Mouse (Mus musculus): Measurements from ENCODE around the gene Dus4l. TPM values are rescaled to one million over a fixed set of nuclear protein-coding genes. Genes with fewer than 3 reads are reported as not detected.
"Not testable (repeated sequence)": the region's sequence is repeated elsewhere in the genome, so short reads cannot be mapped to it uniquely, and the experiment has no call there.

Dus4l gene
- total RNA-seq (2021): 1 to 10 TPM; 7.2 to 7.6 TPM

DNA sequence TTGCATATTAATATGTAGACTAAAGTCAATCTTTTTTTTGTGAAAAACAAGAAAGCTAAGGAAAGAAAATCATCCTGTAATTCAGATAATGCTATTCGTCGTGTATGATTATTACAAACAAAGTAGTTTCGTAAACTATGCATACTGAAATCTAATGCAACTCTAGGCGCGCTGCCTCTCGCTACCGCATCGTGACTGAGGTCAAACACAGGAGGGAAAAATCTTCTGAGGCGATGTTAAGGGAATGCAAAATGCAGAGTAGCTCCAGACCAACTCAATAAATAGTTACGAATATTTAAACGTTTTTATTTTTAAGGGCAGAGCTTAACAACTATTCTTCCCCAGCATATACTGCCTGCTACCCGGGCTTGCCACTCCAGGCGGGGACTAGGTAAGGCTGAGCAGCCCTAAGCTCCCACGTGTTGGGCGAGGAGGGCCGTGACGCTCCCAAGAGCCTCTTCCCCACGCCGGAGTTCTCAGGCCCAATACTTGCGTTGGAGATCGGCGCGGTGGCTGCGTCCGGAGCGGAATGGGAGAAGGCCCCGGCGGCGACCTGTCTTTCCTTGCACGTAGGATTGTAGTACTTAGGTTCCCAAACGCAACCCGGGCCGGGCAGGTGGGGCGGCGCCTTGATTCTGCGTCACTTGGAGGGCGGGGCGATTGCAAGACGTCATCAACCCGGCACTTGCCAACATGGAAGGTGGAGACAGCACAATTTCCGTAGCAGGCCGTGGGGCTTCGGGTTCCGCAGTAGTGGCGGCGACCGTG is at the start of gene Dus4l, which contains the start of gene Cog5:
Gene Dus4l, minus strand, starts transcription at position 630 of the 768 bp plus-strand sequence.
Gene Cog5, plus strand, starts transcription at position 673 of the 768 bp plus-strand sequence.
- intact Hi-C loops (cut with DNase I): loop anchor here (1.0 to 10.0 kb wide), 4 partner anchors 20 to 300 kb away; partner anchors contain the start of genes Bcap29, Cbll1 and Dld

DNA sequence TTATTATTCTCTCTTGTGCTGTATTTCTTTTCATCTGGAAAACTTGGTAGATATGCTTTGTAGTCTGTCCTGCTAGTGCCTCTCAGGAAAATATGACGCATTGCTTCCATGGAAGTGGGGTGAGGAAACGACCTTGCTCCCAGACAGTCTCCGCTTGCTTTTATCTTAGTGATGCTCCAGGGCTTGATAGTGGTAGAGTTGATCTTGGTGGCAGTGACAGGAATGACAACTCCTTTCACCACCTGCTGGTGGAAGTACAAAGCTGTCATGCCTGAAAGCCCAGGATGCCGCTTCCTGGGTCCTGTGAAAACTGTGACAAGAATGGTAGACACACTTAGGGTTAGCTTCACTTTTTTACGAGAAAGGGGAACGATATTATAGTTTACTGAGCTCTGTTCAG is 49.3 kb upstream of the Dus4l start:
- intact Hi-C loops (cut with DNase I): no loop called here
- peak; percentile 40 to 51 for DNase-seq

More for the DNA sequence above, at the start of gene Dus4l, which contains the start of gene Cog5:
- DNase-seq: peak; percentile 100

DNA sequence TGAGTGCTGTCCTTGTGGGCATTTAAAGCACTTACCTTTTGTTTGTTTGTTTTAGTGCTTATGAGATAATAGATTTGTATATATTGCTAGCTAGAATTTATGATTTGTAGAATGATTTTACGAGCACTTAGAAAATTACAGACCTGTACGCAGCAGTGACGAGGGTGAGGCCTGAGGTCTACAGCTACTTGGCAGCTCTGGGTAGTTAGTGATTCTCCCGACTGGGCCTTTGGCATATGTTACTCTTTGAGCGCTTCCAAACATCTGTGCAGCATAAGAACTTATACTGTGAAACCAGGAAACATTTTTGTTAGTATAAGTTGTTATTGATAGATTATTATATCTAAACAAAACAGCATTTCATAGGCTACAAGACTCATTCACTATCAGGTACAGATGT is 46.8 kb upstream of the Dus4l start:
- intact Hi-C loops (cut with DNase I): no loop called here

DNA sequence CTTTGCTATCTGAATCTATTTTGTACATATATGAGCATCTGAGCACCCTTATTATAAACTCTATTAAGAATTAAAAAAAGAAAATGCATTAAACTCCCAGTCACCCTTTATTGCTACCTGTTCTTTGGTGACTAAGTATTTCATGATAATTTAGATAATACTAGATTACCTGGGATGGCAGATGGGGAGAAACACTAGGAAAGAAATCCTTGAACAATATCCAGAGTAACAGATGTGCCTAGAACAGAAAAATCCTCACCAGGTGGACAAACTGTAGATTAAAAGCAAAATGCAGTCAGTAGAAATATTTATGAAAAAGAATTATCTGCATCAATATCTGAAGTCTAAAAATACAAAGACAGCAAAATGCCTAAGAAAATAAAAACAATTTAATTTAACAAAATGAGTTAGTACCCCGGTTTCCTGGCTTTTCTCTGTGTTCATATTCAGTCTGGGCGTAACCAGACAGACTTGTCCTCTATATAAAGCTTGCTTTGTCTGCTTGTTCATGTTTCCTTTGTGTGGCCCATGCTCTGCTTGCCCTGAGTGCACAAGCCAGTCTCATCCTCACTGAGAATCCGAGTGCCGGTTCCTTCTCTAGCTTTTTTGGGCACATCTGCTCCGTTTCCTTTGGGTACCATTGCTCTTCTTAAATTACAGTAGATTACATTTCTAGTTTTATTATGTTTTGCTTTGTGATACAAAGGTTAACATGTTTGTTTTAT is 46.2 kb upstream of the Dus4l start:
- intact Hi-C loops (cut with DNase I): no loop called here
- no peak for DNase-seq

More for the DNA sequence above, 46.8 kb upstream of the Dus4l start:
- no peak for DNase-seq

DNA sequence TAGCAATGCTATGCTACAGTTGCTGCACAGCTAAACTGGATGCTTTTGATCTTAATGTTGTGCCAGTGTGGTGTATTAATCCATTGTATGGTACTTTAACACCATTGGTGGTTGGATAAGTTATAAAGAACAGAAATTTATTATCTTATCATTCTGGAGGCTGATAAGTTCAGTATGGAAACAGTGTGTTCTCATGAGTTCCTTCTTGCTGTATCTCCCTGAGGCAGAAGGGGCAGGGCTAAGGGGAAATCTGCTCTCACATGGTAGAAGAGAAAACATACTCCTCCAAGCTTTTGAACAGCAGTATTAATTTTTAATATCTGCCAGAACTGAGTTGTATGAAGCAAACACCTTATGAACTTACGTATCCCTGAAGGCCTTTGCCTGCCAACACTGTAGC is 38.7 kb upstream of the Dus4l start:
- intact Hi-C loops (cut with DNase I): no loop called here
- no peak for DNase-seq

DNA sequence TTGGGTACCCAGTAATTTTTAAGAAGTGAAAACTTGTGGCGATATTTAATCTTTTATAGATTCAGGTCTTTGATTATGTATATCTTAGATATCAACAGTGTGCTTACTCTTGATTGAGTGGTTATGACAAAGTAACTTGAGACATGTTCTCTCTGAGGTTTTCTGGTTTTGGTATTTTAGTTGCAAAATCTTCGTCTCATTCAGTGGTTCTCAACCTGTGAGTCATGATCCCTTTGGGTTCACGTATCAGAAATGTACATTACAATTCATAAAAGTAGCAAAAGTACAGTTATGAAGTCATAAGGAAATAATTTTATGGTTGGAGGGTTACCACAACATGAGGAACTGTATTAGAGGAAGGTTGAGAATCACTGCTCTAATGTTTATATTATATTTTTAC is 32.1 kb upstream of the Dus4l start:
- no peak for DNase-seq
- intact Hi-C loops (cut with DNase I): no loop called here

DNA sequence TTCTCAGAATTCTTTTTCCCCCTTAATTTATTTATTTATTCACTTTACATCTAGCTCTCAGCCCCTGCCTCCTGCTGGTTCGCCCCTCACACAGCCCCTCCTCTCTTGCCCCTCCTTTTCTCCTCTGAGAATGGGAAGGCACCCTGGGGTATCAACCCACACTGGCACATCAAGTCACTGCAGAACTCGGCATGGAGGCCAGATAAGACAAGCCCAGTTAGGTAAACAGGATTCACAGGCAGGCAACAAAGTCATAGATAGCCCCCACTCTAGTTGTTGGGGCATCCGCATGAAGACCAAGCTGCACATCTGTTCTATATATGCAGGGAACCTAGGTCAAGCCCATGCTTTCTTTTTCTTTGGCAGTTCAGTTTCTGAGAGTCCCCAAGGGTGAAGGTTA is 12.6 kb upstream of the Dus4l start:
- intact Hi-C loops (cut with DNase I): no loop called here
- no peak for DNase-seq

DNA sequence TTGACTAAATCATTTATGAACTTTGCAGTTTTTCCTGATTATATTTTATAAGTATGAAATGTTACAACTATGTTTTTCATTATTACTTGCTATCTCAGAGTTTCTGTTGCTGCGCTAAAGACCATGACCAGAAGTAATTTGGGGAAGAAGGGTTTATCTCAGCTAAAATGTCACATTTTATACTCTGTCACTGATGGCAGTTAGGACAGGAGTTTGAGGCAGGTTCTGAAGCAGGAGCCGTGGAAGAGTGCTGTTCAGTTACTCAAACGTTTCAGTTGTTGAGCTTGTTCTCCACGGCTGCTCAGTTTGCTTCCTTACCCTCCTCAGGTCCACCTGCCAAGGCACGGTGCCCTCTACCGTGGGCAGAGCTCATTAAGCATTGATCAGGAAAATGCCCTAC is 11.4 kb upstream of the Dus4l start:
- no peak for DNase-seq

DNA sequence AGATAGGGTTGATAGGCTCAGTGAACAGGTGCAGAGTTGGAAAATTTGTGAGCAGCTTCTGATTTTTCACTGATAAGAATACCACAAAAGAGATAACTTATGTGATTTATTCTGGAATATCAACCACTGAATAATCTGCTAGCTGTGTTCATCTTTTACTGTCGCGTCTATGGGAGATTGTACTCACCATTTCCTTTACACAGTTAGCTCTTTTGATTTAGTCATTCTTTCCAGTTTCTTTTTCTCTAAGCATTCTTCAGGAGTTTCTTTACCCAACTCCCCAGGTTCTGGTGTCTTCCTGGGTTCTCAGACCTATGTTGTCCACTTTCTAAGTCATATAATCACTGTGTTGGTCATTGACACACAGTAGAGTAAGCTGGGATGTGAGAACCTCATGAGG is 2.2 kb upstream of the Dus4l start:
- no peak for DNase-seq
- intact Hi-C loops (cut with DNase I): loop anchor here (5.0 to 10.0 kb wide), 2 partner anchors 270 to 302 kb away; partner anchors contain the start of gene Dld

More for the DNA sequence above, 11.4 kb upstream of the Dus4l start:
- intact Hi-C loops (cut with DNase I): no loop called here

DNA sequence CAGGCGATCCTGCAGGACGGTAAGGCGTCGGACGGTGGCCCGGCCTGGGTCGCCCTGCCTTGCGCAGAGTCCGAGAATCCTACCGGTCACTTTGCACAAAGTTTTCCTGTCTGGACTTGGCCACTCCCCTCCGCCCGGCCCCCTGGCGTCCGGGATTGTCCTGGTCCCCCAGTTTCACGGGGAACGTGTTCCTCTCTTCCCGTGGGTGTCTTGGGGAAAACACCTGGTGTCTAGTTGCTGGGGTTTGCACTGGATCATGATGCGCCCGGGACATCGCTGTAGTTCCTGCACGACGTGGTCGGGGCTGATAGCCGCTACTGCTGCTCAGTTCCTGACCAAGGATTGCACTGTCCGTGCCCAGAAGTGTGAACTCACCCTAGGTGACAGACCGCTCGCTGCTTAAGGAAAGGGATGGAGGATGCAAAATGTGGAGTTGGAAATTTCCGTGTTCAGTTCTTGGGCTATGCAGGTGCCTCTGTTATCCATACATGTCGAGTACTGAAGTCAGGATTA is 395 bp upstream of the Dus4l start:
- DNase-seq: no peak
- intact Hi-C loops (cut with DNase I): loop anchor here (1.0 to 10.0 kb wide), 5 partner anchors 21 to 300 kb away; partner anchors contain the start of genes Bcap29, Cbll1 and Dld

DNA sequence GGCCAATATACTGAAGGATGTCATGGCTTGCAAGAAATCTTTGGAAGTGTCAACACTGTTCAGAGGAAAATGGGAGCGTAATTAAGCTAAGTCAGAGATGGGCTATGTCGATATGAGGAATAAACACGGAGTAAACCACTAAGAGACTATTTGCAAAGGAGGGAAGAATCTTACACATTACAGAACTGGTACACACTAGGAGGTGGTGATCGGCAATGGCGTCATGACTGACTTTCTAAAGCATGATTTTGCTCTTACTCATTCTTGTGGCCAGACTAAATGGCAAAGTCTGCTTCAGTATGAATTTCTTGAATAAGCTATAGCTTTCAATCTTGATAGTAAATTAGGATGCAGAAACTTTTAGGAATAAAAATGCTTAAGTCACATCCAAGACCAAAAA is 1.0 kb downstream of the Dus4l start:
- no peak for DNase-seq
- intact Hi-C loops (cut with DNase I): loop anchor here (1.0 to 10.0 kb wide), 4 partner anchors 19 to 299 kb away; partner anchors contain the start of genes Bcap29, Cbll1 and Dld

DNA sequence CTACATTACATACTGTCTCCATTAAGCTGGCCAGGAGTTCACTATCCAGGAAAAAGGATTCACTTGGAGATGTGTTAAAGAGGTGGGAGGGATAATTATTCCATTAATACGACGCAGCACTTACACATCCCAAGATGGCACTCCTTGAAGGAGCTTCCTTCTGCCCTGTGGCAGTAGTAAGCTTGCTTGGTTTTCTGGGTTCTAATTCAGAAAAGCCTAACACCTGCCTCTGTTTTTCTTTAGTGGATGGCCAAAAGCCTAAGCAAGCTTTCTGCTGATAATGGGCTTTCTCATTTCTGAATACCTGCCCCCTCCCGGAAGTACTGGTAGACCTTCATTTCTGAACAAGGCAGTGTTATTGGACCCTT is 19.4 kb downstream of the Dus4l start:
- intact Hi-C loops (cut with DNase I): loop anchor here (5.0 kb wide), 1 partner anchor 87 kb away; no protein-coding TSS in a partner anchor

DNA sequence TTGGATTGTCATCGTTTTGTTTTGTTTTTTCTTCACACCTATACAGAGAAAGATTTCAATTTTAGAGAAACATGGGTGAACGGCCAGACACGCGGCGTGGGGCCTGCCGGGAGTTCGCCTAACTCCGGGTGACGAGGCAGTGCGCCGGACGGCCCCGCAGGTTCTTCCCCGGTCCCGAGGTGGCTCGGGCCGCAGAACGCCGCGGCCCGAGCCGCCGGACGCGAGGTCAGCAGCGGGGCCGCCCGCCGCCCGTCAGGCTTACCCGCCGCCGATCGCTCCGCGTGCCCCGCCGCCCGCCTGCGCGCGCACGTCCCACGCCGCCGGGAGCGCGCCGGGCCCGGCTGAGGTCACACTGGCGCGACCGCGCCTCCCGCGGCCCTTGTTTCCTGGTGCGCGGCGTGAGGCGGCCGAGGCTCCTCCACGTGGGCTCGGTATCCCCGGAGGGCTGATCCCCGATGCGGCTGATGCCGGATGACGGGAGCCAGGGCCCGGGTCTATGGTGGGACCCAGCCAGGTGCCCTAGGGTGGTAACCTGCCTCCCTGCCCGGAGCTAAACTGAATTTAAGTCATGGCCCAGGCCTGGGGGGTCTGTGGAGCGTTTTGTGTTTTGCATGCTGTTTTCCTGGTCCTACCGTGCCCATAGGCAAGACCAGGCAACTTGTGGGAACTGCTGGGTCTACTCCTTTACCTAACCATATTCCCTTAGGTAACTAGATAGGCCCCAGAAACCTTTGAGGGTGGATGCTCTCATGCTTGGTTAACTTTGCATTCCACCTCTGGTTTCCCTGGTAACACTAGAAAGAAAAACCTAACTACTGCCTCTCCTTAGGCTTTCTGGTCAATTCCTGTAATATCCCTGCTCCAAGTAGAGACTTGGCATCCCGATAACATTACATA is 20.0 kb downstream of the Dus4l start, which contains the start of gene Bcap29:
Gene Bcap29, minus strand, starts transcription at position 316 of the 897 bp plus-strand sequence.
- peak; percentile 80 to 81 for DNase-seq
- intact Hi-C loops (cut with DNase I): loop anchor here (1.0 to 5.0 kb wide), 3 partner anchors 20 to 127 kb away; partner anchors contain the start of genes Cog5 and Dus4l

More for the DNA sequence above, 19.4 kb downstream of the Dus4l start:
- DNase-seq: no peak

DNA sequence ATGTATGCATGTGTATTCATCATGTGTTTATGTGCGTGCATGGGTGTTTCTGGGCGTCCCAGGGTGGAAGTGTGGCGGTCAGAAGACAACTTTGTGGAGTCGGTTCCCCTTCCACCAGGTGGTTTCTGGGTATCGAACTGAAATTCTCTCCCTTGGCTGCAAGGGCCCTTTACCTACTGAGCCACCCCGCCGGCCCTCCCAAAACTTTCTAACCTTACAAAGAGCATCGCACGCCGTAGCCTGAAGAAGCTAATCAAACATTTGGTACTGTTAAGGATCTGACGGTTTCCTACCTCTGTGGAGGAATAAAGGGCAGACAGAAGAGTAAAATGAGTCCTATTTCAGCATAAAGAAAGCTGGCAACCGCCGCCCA is 20.7 kb downstream of the Dus4l start:
- peak in 1 of 2 experiments; percentile 29 for DNase-seq
- intact Hi-C loops (cut with DNase I): loop anchor here (1.0 to 5.0 kb wide), 2 partner anchors 20 to 127 kb away; partner anchors contain the start of genes Cog5 and Dus4l

DNA sequence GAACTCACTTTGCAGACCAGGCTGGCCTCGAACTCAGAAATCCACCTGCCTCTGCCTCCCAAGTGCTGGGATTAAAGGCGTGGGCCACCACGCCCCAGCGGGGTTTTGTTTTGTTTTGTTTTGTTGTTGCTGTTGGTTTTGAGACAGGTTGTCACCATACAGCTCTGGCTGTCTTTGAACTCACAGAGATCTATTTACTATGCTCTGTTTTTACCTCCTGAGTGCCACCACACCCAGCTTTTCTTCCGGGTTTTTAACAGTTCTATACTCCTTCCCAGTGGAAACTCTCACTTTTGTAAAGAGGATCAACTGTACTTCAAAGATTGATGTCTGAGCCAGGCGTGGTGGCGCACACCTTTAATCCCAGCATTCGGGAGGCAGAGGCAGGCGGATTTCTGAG is 26.2 kb downstream of the Dus4l start:
- intact Hi-C loops (cut with DNase I); DNase-seq: not testable (repeated sequence)

DNA sequence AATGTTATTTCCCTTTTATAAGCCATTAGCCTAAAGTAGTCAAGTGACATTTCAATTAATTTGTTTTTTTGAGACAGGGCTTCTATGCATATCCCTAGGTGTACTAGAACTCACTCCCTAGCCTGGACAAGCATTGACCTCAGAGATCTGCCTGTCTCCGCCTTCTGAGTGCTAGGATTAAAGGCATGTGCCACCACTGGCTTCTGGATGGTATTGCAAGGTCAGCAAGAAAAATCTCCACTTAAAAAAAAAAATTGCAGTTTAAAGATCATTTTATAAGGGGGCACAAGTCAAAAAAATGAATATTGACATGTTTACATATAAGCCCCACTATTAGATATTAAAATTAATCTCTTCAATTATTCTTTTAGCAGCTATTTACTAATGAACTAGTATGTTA is 29.6 kb downstream of the Dus4l start:
- intact Hi-C loops (cut with DNase I): no loop called here

DNA sequence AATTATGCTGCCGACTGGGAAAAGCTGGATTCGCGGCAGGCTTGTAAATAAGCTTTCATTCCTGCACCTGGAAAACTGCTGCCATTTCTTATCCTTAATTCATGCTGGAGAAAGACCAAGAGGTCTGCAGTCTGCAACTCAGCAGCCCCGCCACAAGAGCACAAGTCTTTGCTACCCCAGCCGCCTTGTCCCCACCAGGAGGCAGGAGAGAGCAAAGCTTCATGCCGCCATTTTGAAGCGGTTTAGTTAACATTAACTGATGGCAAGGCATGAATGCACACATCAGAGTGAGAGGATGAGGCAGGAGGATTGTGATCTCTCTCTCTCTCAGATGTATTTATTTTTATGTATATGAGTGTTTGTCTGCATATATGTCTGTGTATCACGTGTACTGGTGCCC is 34.5 kb downstream of the Dus4l start:
- no peak for DNase-seq

More for the DNA sequence above, 29.6 kb downstream of the Dus4l start:
- DNase-seq: no peak

DNA sequence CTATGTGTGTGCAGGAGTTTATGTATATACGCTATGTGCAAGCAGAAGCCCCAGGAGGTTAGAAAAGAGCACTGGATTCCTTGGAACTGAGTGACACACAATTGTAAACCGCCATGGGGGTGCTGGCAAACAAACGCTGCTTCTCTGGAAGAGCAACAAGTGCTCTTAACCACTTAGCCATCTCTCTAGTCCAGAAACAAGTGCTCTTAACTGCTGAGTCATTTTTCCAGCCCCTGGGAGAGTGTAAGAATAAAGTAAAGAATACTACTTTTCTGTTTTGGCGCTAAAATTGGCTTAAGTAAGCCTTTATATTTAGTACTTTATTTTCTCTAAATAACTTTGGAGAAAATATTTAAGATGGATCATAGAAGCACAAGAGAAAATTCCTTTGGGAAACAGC is 41.3 kb downstream of the Dus4l start:
- intact Hi-C loops (cut with DNase I): no loop called here
- DNase-seq: no peak

More for the DNA sequence above, 34.5 kb downstream of the Dus4l start:
- intact Hi-C loops (cut with DNase I): no loop called here

DNA sequence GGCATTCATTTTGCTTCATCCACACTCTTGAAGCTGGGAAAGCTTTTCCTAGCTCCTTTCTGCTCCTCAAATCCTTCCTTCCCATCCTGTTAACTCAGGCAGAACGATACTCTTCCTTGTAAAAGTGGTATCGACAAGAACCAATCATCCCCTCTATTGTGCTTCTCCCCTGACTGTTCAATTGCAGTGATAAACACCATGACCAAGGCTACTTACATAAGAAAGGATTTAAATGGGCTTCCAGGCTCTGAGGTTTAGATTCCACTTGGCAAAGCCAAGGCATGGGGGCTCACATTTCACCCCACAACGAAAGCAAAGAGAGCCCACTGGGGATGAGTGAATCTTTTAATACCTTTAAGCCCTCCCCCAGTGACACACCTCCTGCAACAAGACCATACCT is 46.5 kb downstream of the Dus4l start:
- no peak for DNase-seq
- intact Hi-C loops (cut with DNase I): no loop called here

DNA sequence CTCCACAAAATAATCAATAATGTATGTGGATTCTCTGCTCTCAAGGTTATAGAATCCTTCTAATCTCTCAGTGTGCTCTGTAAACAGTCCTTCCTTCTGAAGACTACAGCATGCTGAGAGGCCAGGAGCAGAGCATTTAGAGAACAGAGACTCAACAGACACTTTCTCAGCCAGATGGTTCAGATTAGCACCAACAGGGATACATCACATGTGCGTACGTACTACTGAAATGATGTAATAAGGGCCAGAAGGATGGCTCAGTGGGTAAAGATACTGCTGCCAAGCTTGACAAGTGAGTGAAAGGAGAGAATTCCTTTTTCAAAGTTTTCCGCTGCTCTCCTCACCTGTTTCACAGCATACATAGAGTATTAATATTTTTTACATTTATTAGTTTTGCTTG is 49.7 kb downstream of the Dus4l start:
- DNase-seq: no peak
- intact Hi-C loops (cut with DNase I): no loop called here
